Mouse (Mus musculus) hindbrain, embryonic 11.5 days (tissue): ENCODE data around the gene Pak4. TPM values are rescaled to one million over a fixed set of nuclear protein-coding genes. Genes with fewer than 3 reads are reported as not detected.

ENCODE experiments used
- ATAC-seq: fragments of 200-750 bp; cut with Nextera tagmentation; 2 replicates; pipeline ENCODE4 v1.8.0; 2017; ENCODE audit warnings: mild to moderate bottlenecking, moderate TSS enrichment, moderate library complexity; ENCODE audit not compliant: low FRiP score
- DNase-seq: peaks from one replicate; pipeline ENCODE4 v3.0.0-alpha.2; 2015; ENCODE audit warnings: low spot score
- H3K27ac ChIP-seq: fragments of 300-500 bp; sonication (generic); 2 replicates; pipeline ENCODE4 v1.5.1; 2014; ENCODE audit warnings: mild to moderate bottlenecking, low read depth, low read length
- H3K27me3 ChIP-seq: fragments of 300-500 bp; sonication (generic); 2 replicates; pipeline ENCODE4 v1.6.1; 2014; ENCODE audit warnings: mild to moderate bottlenecking, low read length, moderate library complexity, mixed read lengths; ENCODE audit not compliant: control insufficient read depth, insufficient read depth
- H3K36me3 ChIP-seq: fragments of 300-500 bp; sonication (generic); 2 replicates; pipeline ENCODE4 v1.6.1; 2014; ENCODE audit warnings: mild to moderate bottlenecking, low read length, moderate library complexity, mixed read lengths; ENCODE audit not compliant: control insufficient read depth, insufficient read depth
- H3K4me1 ChIP-seq: fragments of 300-500 bp; sonication (generic); replicated peaks from 2 replicates; pipeline ENCODE4 v1.6.1; 2014; ENCODE audit warnings: low read length, mixed read lengths; ENCODE audit not compliant: control insufficient read depth, insufficient read depth
- H3K4me2 ChIP-seq: fragments of 300-500 bp; sonication (generic); replicated peaks from 2 replicates; pipeline ENCODE4 v1.6.1; 2014; ENCODE audit warnings: mild to moderate bottlenecking, low read depth, low read length
- H3K4me3 ChIP-seq: fragments of 300-500 bp; sonication (generic); 2 replicates; pipeline ENCODE4 v1.5.1; 2014; ENCODE audit warnings: low read depth, low read length
- H3K9ac ChIP-seq: fragments of 300-500 bp; sonication (generic); 2 replicates; pipeline ENCODE4 v1.6.1; 2014; ENCODE audit warnings: low read depth, low read length
- H3K9me3 ChIP-seq: fragments of 300-500 bp; sonication (generic); 2 replicates; pipeline ENCODE4 v1.6.1; 2016; ENCODE audit warnings: low read length; ENCODE audit not compliant: control insufficient read depth
- WGBS: fragments of 180-500 bp; shearing (Covaris S2); extraction: QIAGEN DNeasy Blood & Tissue Kit; methylation state at CpG from one replicate; pipeline ENCODE4 v1.1.7; 2014; 5-methylcytosine and 5-hydroxymethylcytosine counted together
- polyA plus RNA-seq: library from polyadenylated mRNA; unstranded; fragments of >200 nt; fragmentation: Nextera tagmentation; extraction: Ambion mirVana; gene quantifications from 2 replicates; pipeline ENCODE4 v1.2.1, GENCODE M21; 2014

Pak4 gene
- polyA plus RNA-seq = 30.5 and 32.6 TPM in 2 replicates

DNA sequence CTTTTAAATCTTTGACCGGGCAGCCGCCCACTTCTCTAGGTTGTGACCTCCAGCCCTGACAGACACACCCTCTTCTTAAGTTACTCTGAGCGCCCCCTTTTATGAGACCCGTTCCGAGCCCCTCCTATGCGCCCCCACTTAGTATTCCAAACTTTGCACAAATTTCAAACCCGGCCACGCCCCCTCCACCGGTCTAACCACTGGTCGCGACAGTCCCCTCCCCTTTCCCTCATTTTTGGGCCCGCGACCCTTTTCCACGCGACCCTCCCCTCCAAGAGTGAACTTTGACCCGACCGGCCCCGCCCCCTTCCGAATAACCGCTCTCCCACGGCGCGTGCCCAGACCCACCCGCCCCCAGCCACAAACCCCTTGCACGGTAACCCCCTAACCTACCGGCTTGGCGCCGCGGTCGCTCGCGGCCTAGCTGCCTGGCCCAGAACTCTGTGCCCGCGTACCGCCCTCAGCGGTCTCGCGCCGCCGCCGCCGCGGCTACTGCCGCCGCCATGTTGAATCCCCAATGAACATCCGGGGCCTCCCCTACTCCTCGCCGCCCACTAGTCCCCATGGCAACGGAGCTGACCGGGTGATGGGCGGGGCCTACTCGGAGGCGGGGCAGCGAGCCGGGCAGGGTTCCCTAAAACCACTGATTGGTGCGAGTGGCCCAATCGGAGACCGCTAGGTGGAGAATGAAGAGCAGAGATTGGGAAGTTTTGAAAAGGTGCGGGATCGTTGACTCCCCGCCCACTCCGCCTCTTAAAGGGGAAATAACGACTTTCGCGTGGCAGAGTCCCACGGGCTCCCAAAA is at the start of gene Pak4, which contains the start of gene Samd4b:
Gene Pak4, minus strand, starts transcription at position 544 of the 805 bp plus-strand sequence.
Gene Samd4b, minus strand, starts transcription at position 503 of the 805 bp plus-strand sequence.
- peak within 1 kb of the TSS; percentile 82 for H3K27ac ChIP-seq
- under 1% methylated on average over 62 of the region's 66 CpGs for whole genome bisulfite sequencing
- peak within 1 kb of the TSS; percentile 74 for H3K9ac ChIP-seq
- peak; percentile 94 for ATAC-seq
- H3K9me3 ChIP-seq = no peaks in the 10 kb centered on the region
- DNase-seq = peak; percentile 99
- H3K4me3 ChIP-seq = peak within 1 kb of the TSS; percentile 72
- H3K4me2 ChIP-seq = peak within 1 kb of the TSS; percentile 77
- H3K27me3 ChIP-seq = no peaks in the 10 kb centered on the region
- H3K36me3 ChIP-seq = no peaks in the 10 kb centered on the region
- H3K4me1 ChIP-seq = peaks cover 12% of the 10 kb centered on the region

DNA sequence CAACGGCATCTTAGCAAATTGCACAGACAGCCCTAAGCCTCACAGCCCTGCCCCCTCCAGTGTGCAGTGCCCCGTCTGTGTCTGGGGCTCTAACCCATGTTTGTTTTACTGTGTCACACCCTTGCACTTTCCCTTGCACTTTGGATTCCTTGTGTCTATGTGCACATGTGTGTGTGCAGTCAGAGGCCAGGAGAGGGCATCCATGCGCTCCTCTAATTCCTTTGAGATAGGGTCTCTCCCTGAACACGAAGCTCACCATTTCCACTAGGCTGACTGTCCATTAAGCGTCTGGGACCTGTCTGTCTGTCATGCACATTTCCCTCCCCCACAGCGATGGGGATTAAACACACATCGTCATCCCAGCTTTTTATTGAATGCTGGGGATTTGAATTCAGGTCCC is 49.0 kb upstream of the Pak4 start:
- DNase-seq (no peak), ATAC-seq (no peak)
- no peaks in the 10 kb centered on the region for H3K27me3 ChIP-seq
- no peaks in the 10 kb centered on the region for H3K9me3 ChIP-seq
- H3K9ac ChIP-seq = no peak overlapping the region
- H3K27ac ChIP-seq = no peak overlapping the region
- H3K4me3 ChIP-seq = no peak overlapping the region
- H3K4me1 ChIP-seq = no peaks in the 10 kb centered on the region
- H3K36me3 ChIP-seq = no peaks in the 10 kb centered on the region
- H3K4me2 ChIP-seq = no peak overlapping the region
- 58% methylated on average over 7 of the region's 7 CpGs for WGBS

DNA sequence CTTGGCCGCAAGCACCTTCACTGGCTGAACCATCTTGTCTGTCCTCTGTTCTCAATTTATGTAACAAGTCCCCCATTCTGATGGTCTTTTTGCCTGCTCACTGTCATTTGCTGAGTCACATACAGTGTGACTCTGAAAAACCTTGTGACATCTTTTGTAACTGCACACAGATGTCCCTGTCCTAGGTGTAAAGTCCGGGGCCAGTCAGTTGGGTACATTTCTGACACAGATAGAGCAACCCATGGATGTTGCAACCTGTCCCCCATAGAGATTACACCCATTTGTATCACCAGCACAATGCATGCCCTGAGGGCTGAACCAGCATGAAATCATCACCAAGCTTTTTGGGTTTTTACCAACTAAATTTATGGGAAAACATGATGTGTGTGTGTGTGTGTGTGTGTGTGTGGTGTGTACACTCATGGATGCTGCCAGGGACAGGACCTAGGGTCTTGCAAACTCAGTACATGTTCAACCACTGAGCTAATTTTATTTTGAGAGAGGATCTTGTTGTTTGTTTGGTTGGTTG is 48.0 kb upstream of the Pak4 start:
- ATAC-seq = no peak
- Histone ChIP-seq H3K27me3 (no peaks in the 10 kb centered on the region), H3K4me1 (no peaks in the 10 kb centered on the region), H3K4me2 (no peak overlapping the region), H3K9me3 (no peaks in the 10 kb centered on the region), H3K9ac (no peak overlapping the region), H3K36me3 (no peaks in the 10 kb centered on the region), H3K4me3 (no peak overlapping the region), H3K27ac (no peak overlapping the region)
- DNase-seq = no peak
- 92% methylated on average over 2 of the region's 2 CpGs for WGBS

DNA sequence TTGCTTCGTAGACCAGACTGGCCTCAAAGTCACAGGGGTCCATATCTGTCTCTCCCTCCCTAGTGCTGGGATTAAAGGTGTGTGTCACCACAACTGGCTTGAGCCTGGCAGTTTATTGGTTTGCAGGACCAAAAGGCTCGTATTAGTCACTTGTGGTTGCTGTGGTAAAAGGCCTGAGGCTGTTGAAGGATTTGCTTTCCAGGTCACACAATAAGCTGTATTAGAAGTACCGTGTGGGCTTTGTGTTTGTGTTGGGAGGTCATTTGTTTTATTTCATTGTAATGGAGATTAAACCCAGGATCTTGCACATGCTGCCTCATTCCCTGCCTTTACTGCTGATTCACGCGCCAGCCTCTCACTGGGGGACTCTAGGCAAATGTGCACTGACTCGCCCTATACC is 47.4 kb upstream of the Pak4 start:
- H3K27ac ChIP-seq = no peak overlapping the region
- H3K4me3 ChIP-seq = no peak overlapping the region
- 54% methylated on average over 6 of the region's 6 CpGs for WGBS
- no peak overlapping the region for H3K4me2 ChIP-seq
- no peak overlapping the region for H3K9ac ChIP-seq
- no peaks in the 10 kb centered on the region for H3K4me1 ChIP-seq
- H3K27me3 ChIP-seq = no peaks in the 10 kb centered on the region
- no peaks in the 10 kb centered on the region for H3K36me3 ChIP-seq
- ATAC-seq (no peak), DNase-seq (no peak)
- no peaks in the 10 kb centered on the region for H3K9me3 ChIP-seq

DNA sequence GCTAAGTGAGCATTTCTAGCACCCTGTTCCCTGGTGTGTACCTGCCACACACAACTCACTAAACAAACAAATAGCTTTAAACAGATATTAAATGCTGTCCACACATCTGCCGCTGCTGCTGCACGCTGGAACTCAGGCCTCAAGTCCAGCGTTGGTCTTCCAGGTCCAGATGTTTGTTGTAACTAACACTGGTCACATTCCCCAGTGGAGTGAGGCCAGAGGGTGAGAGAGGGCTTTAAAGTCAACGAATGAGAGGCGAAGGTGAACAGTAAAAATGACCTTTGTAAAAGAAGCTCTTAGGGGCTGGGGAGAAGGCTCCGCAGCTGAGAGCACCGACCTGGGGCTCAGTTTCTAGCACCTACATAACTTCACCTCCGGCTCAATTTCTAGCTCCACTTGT is 43.6 kb upstream of the Pak4 start:
- 78% methylated on average over 8 of the region's 8 CpGs for WGBS
- ATAC-seq = no peak
- H3K27me3 ChIP-seq = no peaks in the 10 kb centered on the region

DNA sequence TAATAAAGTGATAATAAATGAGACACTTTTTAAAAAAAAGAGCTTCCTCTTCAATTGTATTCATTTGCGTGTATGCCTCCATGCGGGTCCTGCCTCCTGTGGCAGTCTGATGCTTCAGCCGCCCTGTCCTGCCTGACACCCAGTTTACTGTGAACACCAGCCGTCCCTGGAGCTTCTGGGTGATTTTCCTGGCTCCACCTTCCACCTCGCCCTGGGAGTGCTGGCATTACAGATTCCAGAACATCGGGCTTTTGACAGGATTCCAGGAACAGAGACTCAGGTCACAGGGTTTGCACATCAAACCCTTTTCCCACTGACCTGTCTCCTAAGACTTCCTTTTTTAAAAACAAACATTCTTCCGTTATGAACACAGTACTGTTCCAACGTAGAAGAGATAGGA is 39.5 kb upstream of the Pak4 start:
- Histone ChIP-seq H3K27ac (no peak overlapping the region), H3K4me3 (no peak overlapping the region), H3K36me3 (no peaks in the 10 kb centered on the region), H3K9ac (no peak overlapping the region), H3K4me1 (no peaks in the 10 kb centered on the region), H3K27me3 (no peaks in the 10 kb centered on the region), H3K9me3 (no peaks in the 10 kb centered on the region), H3K4me2 (no peak overlapping the region)
- WGBS = 19% methylated on average over 8 of the region's 8 CpGs
- ATAC-seq (no peak), DNase-seq (no peak)

More for the DNA sequence above, 43.6 kb upstream of the Pak4 start:
- Histone ChIP-seq H3K27ac (no peak overlapping the region), H3K36me3 (no peaks in the 10 kb centered on the region), H3K9me3 (no peaks in the 10 kb centered on the region), H3K4me2 (no peak overlapping the region), H3K4me1 (no peaks in the 10 kb centered on the region), H3K9ac (no peak overlapping the region), H3K4me3 (no peak overlapping the region)
- DNase-seq = no peak

DNA sequence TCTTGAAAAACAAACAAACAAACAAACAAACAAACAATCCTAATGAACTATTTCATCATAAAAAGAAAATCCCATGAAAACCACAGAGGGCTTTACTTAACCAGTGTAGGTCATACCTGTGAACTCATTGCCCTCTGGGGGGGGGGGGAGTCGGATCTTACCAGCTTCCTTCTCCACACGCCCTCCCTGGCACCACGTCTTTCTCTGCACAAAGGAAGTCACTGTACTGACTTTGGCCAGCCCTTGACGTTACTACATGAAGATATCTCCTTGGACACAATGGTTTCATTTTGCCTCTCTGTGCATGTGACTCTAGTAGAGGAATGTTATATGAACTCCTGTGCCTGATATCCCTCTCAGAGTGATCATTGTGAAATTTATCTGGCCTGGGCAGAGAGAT is 36.1 kb upstream of the Pak4 start:
- 74% methylated on average over 4 of the region's 4 CpGs for WGBS
- ATAC-seq (no peak), DNase-seq (no peak)
- Histone ChIP-seq H3K4me1 (peaks cover 3% of the 10 kb centered on the region; the same call in 1 of the 2 replicates), H3K36me3 (no peaks in the 10 kb centered on the region), H3K27ac (no peak overlapping the region), H3K4me2 (no peak overlapping the region), H3K9ac (no peak overlapping the region), H3K4me3 (no peak overlapping the region), H3K9me3 (no peaks in the 10 kb centered on the region), H3K27me3 (peaks cover 21% of the 10 kb centered on the region)

DNA sequence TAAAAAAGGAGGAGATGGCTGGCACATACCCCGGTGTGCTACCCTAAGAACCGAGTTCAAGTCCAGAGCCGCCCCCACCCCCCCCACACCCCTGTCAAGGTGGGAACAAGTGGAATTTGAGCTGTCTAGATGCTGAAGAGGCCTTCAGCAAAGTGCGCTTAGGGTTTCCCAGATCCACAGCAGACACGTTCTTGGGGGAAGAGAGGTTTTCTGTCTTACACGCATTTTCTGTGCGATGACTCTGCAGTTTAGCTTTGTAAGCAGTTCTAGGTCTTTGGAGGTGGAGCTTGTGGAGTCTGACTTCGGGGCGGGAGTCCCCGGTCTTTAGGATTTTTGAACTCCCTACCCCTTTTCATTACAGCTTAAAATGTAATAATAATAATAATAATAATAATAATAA is 33.1 kb upstream of the Pak4 start, which contains the start of gene Acp7:
Gene Acp7, minus strand, starts transcription at position 260 of the 400 bp plus-strand sequence.
- Histone ChIP-seq H3K27me3 (peaks cover 23% of the 10 kb centered on the region), H3K9ac (no peak within 1 kb of the TSS), H3K36me3 (no peaks in the 10 kb centered on the region), H3K27ac (no peak within 1 kb of the TSS), H3K4me3 (peak within 1 kb of the TSS; percentile 18), H3K9me3 (no peaks in the 10 kb centered on the region), H3K4me1 (peaks cover 3% of the 10 kb centered on the region; the same call in 1 of the 2 replicates), H3K4me2 (peak within 1 kb of the TSS; percentile 36)
- ATAC-seq (no peak), DNase-seq (no peak)
- WGBS = 26% methylated on average over 10 of the region's 10 CpGs

DNA sequence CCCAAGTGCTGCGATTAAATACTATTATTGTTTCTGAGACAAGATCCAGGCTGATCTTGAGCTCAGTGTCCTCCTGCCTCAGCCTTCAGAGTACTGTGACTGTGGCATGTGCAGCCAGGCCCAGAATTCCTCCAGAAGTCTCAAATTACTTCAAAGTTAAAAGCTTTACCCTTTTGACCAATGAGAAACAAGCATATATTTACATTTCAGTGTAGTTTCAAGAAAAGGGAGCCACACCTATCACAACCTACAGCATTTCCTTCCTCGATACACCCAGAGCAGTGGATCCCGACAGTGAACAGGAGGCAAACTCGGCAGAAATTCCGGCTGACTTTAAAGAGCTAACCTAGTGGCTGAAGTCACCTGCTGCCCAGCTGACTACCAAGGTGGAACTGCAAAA is 26.8 kb upstream of the Pak4 start:
- Histone ChIP-seq H3K9ac (no peak overlapping the region), H3K27ac (no peak overlapping the region), H3K4me2 (no peak overlapping the region), H3K36me3 (no peaks in the 10 kb centered on the region), H3K27me3 (peaks cover 9% of the 10 kb centered on the region), H3K4me3 (no peak overlapping the region), H3K9me3 (no peaks in the 10 kb centered on the region), H3K4me1 (no peaks in the 10 kb centered on the region; the same call in 1 of the 2 replicates)
- ATAC-seq (no peak), DNase-seq (no peak)
- 78% methylated on average over 5 of the region's 5 CpGs for WGBS
